Mouse (Mus musculus): ENCODE measurements at regions not wholly inside any gene's neighbourhood (a gene's known extent, or its start where the extent isn't known, plus 50 kb on each side); places are given as distances from the start of the nearest gene placed in this dataset.
"Not testable (repeated sequence)": the region's sequence is repeated elsewhere in the genome, so short reads cannot be mapped to it uniquely, and the experiment has no call there.

- DNase-seq (ENCODE audit: low spot score), result no peak
Measured at GRCm38 (mm10) chr8:8919582-8920503, 229.5 kb upstream of the Arglu1 start.

- DNase-seq (ENCODE audit: low spot score), result no peak
Measured at GRCm38 (mm10) chr8:8919040-8919439, 228.7 kb upstream of the Arglu1 start.

- no peak for DNase-seq (ENCODE audit: low spot score)
Measured at GRCm38 (mm10) chr8:8907478-8908165, 217.3 kb upstream of the Arglu1 start.

- no peak for DNase-seq (ENCODE audit: low spot score)
Measured at GRCm38 (mm10) chr8:8892996-8893395, 202.7 kb upstream of the Arglu1 start.

- no peak for DNase-seq (ENCODE audit: low spot score)
Measured at GRCm38 (mm10) chr8:8877286-8877685, 187.0 kb upstream of the Arglu1 start.

GRCm38 (mm10) chr8:8876879-8877278, 186.6 kb upstream of the Arglu1 start:
- no peak for DNase-seq (ENCODE audit: low spot score)

GRCm38 (mm10) chr8:8876469-8876868, 186.1 kb upstream of the Arglu1 start:
- DNase-seq (ENCODE audit: low spot score), result no peak

- no peak for DNase-seq (ENCODE audit: low spot score)
Measured at GRCm38 (mm10) chr8:8871938-8872337, 181.6 kb upstream of the Arglu1 start.

- no peak for DNase-seq (ENCODE audit: low spot score)
Measured at GRCm38 (mm10) chr8:8871039-8871438, 180.7 kb upstream of the Arglu1 start.

- no peak for DNase-seq (ENCODE audit: low spot score)
Measured at GRCm38 (mm10) chr8:8870487-8870886, 180.2 kb upstream of the Arglu1 start.

- no peak for DNase-seq (ENCODE audit: low spot score)
Measured at GRCm38 (mm10) chr8:8869338-8869737, 179.0 kb upstream of the Arglu1 start.

GRCm38 (mm10) chr8:8867924-8868323, 177.6 kb upstream of the Arglu1 start:
- DNase-seq (ENCODE audit: low spot score), result no peak

GRCm38 (mm10) chr8:8867126-8867777, 176.9 kb upstream of the Arglu1 start:
- no peak for DNase-seq (ENCODE audit: low spot score)

- DNase-seq (ENCODE audit: low spot score), result no peak
Measured at GRCm38 (mm10) chr8:8862767-8863166, 172.4 kb upstream of the Arglu1 start.

- DNase-seq (ENCODE audit: low spot score), result no peak
Measured at GRCm38 (mm10) chr8:8861331-8861940, 171.1 kb upstream of the Arglu1 start.

- DNase-seq (ENCODE audit: low spot score), result no peak
Measured at GRCm38 (mm10) chr8:8858636-8859035, 168.3 kb upstream of the Arglu1 start.

GRCm38 (mm10) chr8:8852656-8853366, 162.5 kb upstream of the Arglu1 start:
- no peak for DNase-seq (ENCODE audit: low spot score)

GRCm38 (mm10) chr8:8851271-8851670, 160.9 kb upstream of the Arglu1 start:
- no peak for DNase-seq (ENCODE audit: low spot score)

GRCm38 (mm10) chr8:8850766-8851165, 160.4 kb upstream of the Arglu1 start:
- DNase-seq (ENCODE audit: low spot score), result no peak

GRCm38 (mm10) chr8:8847579-8847978, 157.3 kb upstream of the Arglu1 start:
- DNase-seq (ENCODE audit: low spot score), result no peak

GRCm38 (mm10) chr8:8842326-8842725, 152.0 kb upstream of the Arglu1 start:
- no peak for DNase-seq (ENCODE audit: low spot score)

- not testable (repeated sequence) for DNase-seq (ENCODE audit: low spot score)
Measured at GRCm38 (mm10) chr8:8836166-8836565, 145.8 kb upstream of the Arglu1 start.
